Mouse (Mus musculus): ENCODE measurements around the gene Zfp398. TPM values are rescaled to one million over a fixed set of nuclear protein-coding genes. Genes with fewer than 3 reads are reported as not detected.

Gene Zfp398
- polyA plus RNA-seq, 1 experiment from 2014 or later: 12.4 TPM

DNA sequence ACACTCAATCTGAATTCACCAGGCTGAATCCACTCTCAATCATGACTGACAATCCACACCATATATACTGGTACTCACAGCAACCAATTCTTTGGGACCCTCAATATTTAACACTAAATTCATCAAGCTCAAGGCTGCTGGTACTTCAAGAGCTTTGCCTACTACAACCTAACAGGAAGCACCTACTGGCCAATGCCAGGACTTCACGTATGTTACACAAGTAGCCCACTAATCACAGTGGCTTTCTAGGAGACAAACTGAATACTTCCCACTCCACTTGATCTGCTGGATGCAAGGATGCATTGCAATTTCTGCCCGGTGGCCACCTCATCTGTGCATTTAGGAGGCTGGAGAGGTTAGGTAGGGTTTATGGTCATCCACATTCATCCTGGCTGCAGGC is 25.3 kb upstream of the Zfp398 start:
- Histone ChIP-seq H3K4me1 (peaks cover 35% of the 10 kb centered on the region), H3K9ac (0 out of 2 replicates have a peak overlapping the region, but pooled peaks have one; percentile 26), H3K27ac (no peak overlapping the region), H3K27me3 (no peaks in the 10 kb centered on the region), H3K4me2 (replicated peaks) (peak overlapping the region; percentile 32), H3K36me3 (peaks cover 33% of the 10 kb centered on the region), H3K9me3 (no peaks in the 10 kb centered on the region), H3K4me3 (peak overlapping the region; percentile 8)
- ATAC-seq (ENCODE audit: low FRiP score, low read depth): no peak
- 83% methylated on average over 2 of the region's 2 CpGs for WGBS

DNA sequence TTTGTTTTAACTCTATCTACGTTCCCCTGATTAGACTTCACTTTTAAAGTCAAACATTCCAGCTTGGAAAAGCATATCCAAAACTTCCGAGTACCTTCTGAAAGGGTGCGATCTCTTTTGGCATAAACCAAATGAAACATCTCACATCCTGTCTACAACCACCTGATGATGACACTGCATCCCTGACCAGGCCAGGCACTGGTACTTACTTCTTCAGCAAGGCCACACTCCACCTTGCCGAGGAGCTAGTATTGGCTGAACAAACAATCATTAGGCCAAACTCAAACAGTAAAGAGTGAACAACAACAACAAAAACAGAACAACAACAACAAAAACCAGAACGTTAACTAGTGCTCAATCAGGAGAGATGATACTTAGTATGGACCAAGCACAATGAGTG is 24.1 kb upstream of the Zfp398 start:
- Histone ChIP-seq H3K36me3 (peaks cover 22% of the 10 kb centered on the region), H3K27ac (no peak overlapping the region), H3K9me3 (no peaks in the 10 kb centered on the region), H3K27me3 (no peaks in the 10 kb centered on the region), H3K9ac (peak overlapping the region; percentile 93), H3K4me2 (replicated peaks) (peak overlapping the region; percentile 95), H3K4me1 (peaks cover 35% of the 10 kb centered on the region), H3K4me3 (peak overlapping the region; percentile 82)
- WGBS: 60% methylated on average over 5 of the region's 5 CpGs
- ATAC-seq (ENCODE audit: low FRiP score, low read depth): no peak

DNA sequence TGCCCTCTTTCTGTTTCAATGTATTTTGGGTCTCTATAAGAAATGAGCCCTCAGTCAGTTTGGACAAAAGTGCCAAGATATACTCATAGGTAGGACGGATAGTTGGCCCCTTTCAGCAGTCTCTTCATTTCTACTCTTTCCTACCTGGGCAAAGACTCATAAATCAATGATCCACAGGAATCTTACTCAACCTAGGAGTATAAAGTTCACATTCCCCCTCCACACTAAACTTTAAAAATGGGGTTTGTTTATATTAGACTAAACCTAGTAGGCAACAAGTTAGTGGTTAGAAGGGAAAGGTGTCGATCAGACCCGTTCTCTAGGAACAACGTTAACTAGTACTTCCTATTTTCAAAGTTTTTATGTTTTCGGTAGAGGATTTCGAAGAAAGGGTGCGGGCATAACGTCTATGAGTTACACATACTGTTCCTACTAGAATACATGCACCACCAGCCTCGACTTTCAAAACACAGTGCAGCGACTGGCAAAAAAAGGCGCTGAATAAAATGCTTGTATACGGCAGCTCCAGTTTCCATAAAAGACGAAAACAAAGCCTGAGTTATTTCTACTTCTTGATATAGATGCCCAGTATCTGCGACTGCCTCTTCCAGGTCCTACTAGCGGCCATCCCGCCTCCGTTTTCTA is 23.1 kb upstream of the Zfp398 start:
- WGBS: under 1% methylated on average over 17 of the region's 17 CpGs
- Histone ChIP-seq H3K4me3 (peak overlapping the region; percentile 82), H3K9ac (peak overlapping the region; percentile 93), H3K27ac (peak overlapping the region; percentile 94), H3K9me3 (no peaks in the 10 kb centered on the region), H3K36me3 (peaks cover 15% of the 10 kb centered on the region), H3K4me2 (replicated peaks) (peak overlapping the region; percentile 95), H3K27me3 (no peaks in the 10 kb centered on the region), H3K4me1 (peaks cover 35% of the 10 kb centered on the region)
- no peak for ATAC-seq (ENCODE audit: low FRiP score, low read depth)

DNA sequence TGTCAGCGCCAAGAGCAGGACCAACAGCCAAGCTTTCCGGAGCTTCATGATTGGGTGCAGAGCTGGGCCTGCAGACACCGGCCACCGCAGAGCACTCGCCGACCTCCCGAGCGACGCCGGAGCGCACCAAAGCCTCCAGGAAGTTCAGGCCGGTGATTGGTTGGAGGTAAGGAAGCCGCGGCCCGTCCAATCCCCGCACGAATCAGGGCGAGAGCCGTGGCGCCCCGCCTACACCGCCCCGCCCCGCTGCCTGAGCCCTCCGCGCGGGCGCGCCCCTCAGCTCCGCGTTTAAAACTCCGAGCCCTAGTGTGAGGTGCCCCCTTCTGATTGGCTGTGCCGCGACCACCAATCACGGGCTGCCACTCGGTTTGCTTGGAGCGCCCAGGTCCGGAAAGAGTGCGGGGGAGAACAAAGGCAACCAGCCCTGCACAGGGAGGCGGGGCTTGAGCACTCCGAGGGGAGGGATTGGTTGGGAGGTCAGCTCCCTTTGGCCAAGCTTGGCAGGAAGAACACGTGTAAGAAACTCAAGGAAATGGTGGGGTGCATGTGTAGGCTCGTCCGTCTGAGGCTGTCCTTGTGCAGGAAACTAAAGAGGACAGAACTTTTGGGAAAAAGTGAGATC is 22.1 kb upstream of the Zfp398 start, which contains the start of gene Pdia4:
Gene Pdia4, minus strand, starts transcription at position 174 of the 622 bp plus-strand sequence.
- peak; percentile 100 for ATAC-seq (ENCODE audit: low FRiP score, low read depth)
- under 1% methylated on average over 44 of the region's 44 CpGs for WGBS
- Histone ChIP-seq H3K27ac (peak within 1 kb of the TSS; percentile 94), H3K9me3 (no peaks in the 10 kb centered on the region), H3K9ac (peak within 1 kb of the TSS; percentile 93), H3K4me2 (replicated peaks) (peak within 1 kb of the TSS; percentile 95), H3K36me3 (peaks cover 12% of the 10 kb centered on the region), H3K27me3 (no peaks in the 10 kb centered on the region), H3K4me1 (peaks cover 35% of the 10 kb centered on the region), H3K4me3 (peak within 1 kb of the TSS; percentile 82)

DNA sequence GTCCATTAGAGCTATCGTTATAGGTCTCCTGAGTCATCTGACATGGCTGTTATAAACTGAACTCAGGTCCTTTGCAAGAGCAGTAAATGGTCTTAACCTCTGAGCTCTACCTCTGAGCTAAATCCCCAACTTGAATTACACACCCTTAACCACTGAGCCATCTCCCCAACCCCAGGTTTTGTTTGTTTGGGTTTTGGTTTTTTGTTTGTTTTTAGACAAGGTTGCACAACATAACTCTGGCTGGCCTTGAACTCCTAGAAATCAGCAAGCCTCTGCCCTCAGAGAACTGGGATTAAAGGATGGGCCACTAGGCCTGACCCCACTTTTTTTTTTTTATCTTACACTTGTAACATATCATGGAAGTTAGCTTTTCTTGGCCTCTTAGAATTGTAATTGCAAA is 19.3 kb upstream of the Zfp398 start:
- Histone ChIP-seq H3K9me3 (no peaks in the 10 kb centered on the region), H3K27ac (no peak overlapping the region), H3K27me3 (no peaks in the 10 kb centered on the region), H3K4me1 (peaks cover 17% of the 10 kb centered on the region), H3K36me3 (peaks cover 29% of the 10 kb centered on the region), H3K4me3 (no peak overlapping the region), H3K4me2 (replicated peaks) (no peak overlapping the region), H3K9ac (no peak overlapping the region)
- WGBS: 86% methylated on average over 1 of the region's 1 CpGs
- no peak for ATAC-seq (ENCODE audit: low FRiP score, low read depth)

DNA sequence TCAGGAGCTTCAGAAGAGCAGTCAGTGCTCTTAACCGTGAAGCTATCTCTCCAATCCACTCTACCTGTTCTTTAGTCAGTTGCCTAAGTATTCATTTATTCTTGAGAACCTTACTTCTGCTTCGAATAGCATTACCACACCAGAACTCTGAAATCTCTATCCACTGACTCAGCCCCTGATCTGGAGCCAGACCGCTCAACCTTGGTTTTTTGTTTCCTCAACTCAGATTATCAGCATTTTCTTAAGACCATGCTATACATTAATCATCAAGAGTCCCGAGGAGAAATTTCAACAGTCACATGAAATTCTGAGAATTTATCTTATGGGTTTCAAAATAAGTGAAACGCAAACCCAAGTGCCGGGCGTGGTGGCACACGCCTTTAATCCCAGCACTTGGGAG is 16.7 kb upstream of the Zfp398 start:
- Histone ChIP-seq H3K4me1 (0 out of 2 replicates have a peak, but pooled peaks cover 6% of the 10 kb centered on the region), H3K27me3 (no peaks in the 10 kb centered on the region), H3K9me3 (no peaks in the 10 kb centered on the region), H3K27ac (no peak overlapping the region), H3K36me3 (peaks cover 46% of the 10 kb centered on the region), H3K4me3 (no peak overlapping the region), H3K9ac (no peak overlapping the region), H3K4me2 (replicated peaks) (no peak overlapping the region)
- ATAC-seq (ENCODE audit: low FRiP score, low read depth): no peak
- WGBS: 94% methylated on average over 8 of the region's 8 CpGs

DNA sequence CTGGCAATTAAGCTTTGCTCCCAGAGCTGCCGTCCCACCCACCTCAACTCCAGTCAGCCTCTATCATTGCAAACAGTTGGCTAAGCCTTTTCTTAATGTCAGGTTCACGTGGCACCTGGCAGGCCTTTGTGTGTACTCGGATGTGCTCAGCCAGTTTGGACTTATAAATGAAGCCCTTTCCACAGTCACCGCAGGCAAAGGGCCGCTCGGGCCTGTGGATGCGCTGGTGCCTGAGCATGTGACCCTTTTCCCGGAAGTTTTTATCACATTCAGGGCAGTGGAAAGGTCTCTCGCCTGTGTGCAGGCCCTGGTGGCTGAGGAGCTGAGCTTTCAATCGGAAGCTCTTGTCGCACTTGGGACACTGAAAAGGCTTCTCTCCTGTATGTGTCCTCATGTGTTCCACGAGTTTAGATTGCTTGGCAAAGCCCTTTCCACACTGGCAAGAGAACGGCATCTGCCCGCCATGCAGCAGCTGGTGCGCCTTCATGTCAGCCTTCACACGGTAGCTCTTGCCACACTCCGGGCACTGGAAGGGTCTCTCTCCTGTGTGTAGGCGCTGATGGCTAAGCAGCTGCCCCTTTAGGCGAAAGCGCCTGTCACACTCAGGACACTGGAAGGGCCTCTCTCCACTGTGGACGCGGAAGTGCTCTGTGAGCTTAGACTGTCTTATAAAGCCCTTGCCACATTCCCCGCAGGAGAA is 15.7 kb upstream of the Zfp398 start:
- Histone ChIP-seq H3K9me3 (no peaks in the 10 kb centered on the region), H3K4me2 (replicated peaks) (no peak overlapping the region), H3K4me3 (no peak overlapping the region), H3K36me3 (peaks cover 57% of the 10 kb centered on the region), H3K27ac (no peak overlapping the region), H3K9ac (no peak overlapping the region), H3K4me1 (no peaks in the 10 kb centered on the region), H3K27me3 (no peaks in the 10 kb centered on the region)
- ATAC-seq (ENCODE audit: low FRiP score, low read depth): no peak
- WGBS: 93% methylated on average over 23 of the region's 23 CpGs

DNA sequence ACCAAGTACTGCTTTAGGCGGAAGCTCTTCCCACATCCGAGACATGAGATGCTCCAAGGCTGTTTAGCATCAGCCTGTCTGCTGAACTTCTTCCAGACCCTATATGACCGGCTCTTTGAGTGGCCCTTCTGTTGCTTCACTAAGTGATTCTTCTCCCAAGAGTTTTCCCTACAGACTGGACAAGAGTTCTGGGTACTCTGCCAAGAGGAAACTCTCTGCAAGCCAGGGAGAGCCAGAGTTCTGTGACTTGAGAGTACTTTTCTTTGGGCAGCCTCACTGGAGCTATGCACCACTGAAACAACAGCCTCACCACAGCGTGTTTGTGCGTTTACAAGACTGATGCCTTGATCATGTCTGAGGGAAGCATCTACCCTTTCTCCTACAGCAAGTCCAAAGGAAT is 14.2 kb upstream of the Zfp398 start:
- no peak for ATAC-seq (ENCODE audit: low FRiP score, low read depth)
- no peak overlapping the region for H3K4me3 ChIP-seq
- WGBS: 91% methylated on average over 5 of the region's 5 CpGs
- H3K27ac ChIP-seq: no peak overlapping the region
- no peak overlapping the region for H3K9ac ChIP-seq
- no peaks in the 10 kb centered on the region for H3K9me3 ChIP-seq
- no peaks in the 10 kb centered on the region for H3K27me3 ChIP-seq
- H3K36me3 ChIP-seq: peaks cover 68% of the 10 kb centered on the region
- H3K4me2 ChIP-seq (replicated peaks): no peak overlapping the region
- H3K4me1 ChIP-seq: no peaks in the 10 kb centered on the region

DNA sequence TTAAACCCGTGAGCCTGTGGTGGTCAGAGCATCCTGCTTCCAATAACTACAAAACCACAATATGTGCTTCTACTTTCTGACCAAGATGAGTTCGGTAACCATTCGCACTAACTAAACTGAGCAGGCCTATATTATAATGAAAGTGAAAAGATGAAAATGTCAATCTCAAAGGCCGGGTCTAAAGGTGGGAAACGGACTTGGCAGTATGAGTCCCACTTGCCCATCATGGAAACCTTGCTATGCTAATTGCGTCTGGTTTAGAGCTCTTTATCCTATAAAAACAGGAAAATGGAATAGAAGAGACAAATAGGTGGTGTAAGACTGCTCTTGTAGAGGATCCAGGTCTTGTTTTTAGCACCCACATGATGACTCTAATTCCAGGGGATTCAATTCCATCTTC is 13.7 kb upstream of the Zfp398 start:
- Histone ChIP-seq H3K27ac (no peak overlapping the region), H3K36me3 (peaks cover 68% of the 10 kb centered on the region), H3K4me1 (no peaks in the 10 kb centered on the region), H3K4me2 (replicated peaks) (no peak overlapping the region), H3K9ac (no peak overlapping the region), H3K4me3 (no peak overlapping the region), H3K9me3 (no peaks in the 10 kb centered on the region), H3K27me3 (no peaks in the 10 kb centered on the region)
- 90% methylated on average over 6 of the region's 6 CpGs for WGBS
- ATAC-seq (ENCODE audit: low FRiP score, low read depth): no peak

DNA sequence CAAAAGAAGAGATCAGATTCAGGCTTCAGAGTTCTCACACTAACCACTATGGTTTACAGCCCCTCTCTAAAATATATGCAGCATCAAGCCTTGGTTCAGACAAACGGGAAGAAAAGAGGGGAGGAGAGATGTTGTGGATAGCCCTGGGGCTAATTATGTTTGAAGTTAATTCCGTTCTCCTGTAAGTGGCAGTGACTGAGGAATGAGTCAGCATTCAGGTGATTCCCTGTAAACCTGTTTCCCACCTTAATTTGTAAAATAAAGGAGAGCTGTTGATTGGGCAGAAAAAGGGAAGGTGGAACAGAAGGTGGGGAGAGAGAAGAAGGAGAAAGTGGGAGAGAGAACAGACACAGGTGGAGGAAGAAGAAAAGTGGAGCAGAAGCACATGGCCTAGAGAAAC is 11.2 kb upstream of the Zfp398 start:
- H3K9me3 ChIP-seq: no peaks in the 10 kb centered on the region
- H3K9ac ChIP-seq: no peak overlapping the region
- no peaks in the 10 kb centered on the region for H3K27me3 ChIP-seq
- H3K4me1 ChIP-seq: peaks cover 6% of the 10 kb centered on the region
- 52% methylated on average over 2 of the region's 2 CpGs for WGBS
- no peak for ATAC-seq (ENCODE audit: low FRiP score, low read depth)
- peaks cover 58% of the 10 kb centered on the region for H3K36me3 ChIP-seq
- no peak overlapping the region for H3K27ac ChIP-seq
- no peak overlapping the region for H3K4me2 ChIP-seq (replicated peaks)
- H3K4me3 ChIP-seq: no peak overlapping the region

DNA sequence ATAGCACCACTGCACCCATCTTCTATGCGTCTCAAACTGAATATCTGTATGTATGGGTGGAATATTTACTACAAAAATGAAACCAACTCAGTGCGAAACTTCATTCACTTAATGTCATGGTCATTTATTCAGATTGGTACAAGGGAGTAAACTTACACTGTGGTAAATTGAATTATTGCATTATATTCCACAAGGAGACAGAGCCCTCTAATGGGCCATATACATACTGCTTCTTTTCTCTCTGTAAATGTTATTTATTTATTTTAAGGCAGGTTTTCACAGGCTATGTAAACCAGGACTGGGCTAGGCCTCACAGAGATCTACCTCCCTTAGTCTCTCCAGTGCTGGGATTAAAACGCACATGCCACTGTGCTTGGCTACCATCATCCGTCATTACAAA is 8.0 kb upstream of the Zfp398 start:
- Histone ChIP-seq H3K9ac (no peak overlapping the region), H3K4me3 (no peak overlapping the region), H3K4me2 (replicated peaks) (no peak overlapping the region), H3K36me3 (peaks cover 31% of the 10 kb centered on the region), H3K27ac (no peak overlapping the region), H3K9me3 (no peaks in the 10 kb centered on the region), H3K27me3 (no peaks in the 10 kb centered on the region), H3K4me1 (peaks cover 14% of the 10 kb centered on the region)
- no peak for ATAC-seq (ENCODE audit: low FRiP score, low read depth)
- 97% methylated on average over 4 of the region's 4 CpGs for WGBS

DNA sequence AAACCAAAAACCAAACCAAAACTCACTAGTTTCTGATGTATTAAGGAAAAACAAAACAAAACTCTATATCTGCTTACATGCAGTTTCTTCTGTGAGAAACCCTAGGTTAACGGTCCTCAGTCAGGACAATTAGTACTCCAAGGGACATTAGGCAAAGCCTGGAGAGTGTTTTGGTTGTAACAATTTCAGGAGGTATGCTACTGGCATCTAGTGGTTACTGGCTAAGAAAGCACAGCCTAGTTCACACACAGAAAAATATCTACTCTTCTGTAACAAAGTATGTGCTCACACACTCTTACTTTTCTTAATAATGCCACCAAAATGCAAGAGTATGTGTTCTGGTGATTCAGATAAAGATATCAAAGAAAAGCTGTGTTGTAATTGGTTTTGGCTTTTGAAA is 6.5 kb upstream of the Zfp398 start:
- Histone ChIP-seq H3K4me1 (peaks cover 14% of the 10 kb centered on the region), H3K27ac (no peak overlapping the region), H3K9me3 (no peaks in the 10 kb centered on the region), H3K27me3 (no peaks in the 10 kb centered on the region), H3K4me3 (peak overlapping the region; percentile 84; the same call in 1 of the 2 replicates), H3K36me3 (peaks cover 20% of the 10 kb centered on the region), H3K9ac (no peak overlapping the region), H3K4me2 (replicated peaks) (peak overlapping the region; percentile 59)
- ATAC-seq (ENCODE audit: low FRiP score, low read depth): no peak
- WGBS: 24% methylated on average over 1 of the region's 1 CpGs
